Mouse (Mus musculus): ENCODE data around the gene Kcnk18.

Kcnk18 gene

DNA sequence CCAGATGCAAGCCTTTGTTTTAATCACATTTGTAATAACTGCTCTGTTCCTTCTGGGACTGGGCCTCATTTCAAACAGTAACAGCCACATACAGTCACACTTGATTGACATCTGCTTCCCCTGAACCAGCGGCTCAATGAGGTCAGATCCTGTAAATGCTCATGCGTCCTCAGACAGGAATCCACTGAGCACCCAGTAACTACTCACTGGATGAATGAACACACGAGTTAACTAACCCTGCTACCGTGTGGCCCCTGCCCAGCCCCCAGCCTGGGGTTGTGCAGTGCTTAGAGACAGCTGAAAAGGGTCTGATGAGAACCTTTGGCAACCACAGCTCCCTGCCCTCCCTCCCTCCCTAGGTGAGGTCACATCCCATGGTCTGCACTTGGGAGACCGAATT is 13.8 kb downstream of the Kcnk18 start:
- DNase-seq: no peak

- no peak for DNase-seq
These were observed 16.0 kb downstream of the Kcnk18 start for GRCm38 (mm10) chr19:59235001-59235400.

- no peak for DNase-seq
These were observed 17.0 kb downstream of the Kcnk18 start for GRCm38 (mm10) chr19:59236046-59236445.

GRCm38 (mm10) chr19:59238630-59239029 is 19.6 kb downstream of the Kcnk18 start:
- no peak for DNase-seq

- DNase-seq: peak; percentile 92
These were observed 20.3 kb downstream of the Kcnk18 start for GRCm38 (mm10) chr19:59239124-59239817.

DNA sequence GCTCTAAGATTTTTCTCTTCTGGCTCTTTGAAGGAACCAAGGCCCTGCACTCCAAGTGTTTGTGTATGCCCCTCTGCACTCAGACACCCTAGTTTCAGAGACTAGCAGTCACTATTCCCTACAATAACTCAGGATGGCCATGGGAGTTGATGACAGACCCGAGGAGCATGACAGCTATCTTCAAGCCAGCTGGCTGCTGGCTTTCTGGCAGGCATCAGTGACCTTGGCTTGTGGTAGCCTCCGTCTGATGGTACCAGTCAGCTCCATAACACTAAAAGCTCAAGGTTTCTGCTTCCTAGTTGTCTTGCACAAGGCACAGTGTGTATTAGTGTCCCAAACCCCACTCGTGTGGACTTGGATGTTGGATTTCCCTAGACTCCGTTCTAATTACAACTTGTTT is 23.0 kb downstream of the Kcnk18 start:
- DNase-seq: no peak

- DNase-seq: peak; percentile 34
These were observed 24.0 kb downstream of the Kcnk18 start for GRCm38 (mm10) chr19:59243057-59243456.

DNA sequence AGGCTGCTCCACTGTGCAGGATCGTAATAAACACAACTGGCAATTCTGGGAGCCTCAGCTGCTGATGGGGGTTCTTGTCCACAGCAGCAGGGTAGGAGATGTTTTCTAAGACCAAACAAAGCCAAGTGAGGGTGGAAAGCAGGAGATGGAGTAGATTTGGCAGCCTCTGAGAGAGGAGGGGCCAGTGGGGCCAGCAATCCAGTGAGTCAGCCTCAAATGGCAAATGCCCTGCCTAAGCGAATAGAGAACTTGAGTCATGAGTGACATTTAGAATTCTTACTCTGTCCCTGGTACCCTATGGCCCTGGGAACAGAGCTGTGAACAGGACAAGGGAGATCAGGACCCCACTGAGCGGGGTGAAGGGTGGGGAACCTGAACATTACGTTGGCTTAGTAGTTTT is 29.1 kb downstream of the Kcnk18 start:
- no peak for DNase-seq

DNA sequence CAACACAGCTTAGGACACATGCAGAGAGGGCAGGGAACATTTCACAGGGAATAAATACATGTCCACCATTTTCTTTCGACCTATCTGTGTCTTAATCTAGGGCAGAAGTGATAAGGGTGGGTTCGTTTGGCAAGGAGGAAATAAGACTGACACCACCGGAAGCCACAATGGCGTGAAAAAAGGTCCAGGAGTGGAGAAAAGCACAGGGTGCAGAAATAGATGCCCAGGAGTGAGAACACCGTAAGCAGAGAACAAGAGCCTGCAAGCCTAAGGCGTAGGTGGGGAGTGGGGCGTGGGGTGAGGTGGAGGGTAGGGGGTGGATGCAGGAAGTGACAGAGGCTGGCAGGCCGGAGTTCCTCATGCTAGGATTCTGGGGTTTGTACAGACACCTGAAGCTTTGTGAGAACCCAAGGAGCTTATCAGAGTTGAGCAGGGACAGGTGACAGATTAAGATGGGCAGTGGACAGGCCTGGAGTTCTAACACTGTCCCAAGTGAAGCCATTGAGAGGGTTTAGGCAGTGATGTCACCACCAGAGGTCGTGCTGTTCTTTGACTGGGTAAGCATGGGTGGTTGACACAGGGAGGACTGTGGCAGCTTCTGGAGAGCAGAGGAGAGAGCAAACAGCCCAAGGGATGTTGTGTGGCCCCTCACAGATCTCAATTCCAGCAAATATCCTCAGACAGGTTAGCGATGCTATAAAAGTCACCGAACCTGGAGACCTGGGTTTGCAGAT is 29.7 kb downstream of the Kcnk18 start:
- peak; percentile 53 for DNase-seq

- no peak for DNase-seq
These were observed 33.6 kb downstream of the Kcnk18 start for GRCm38 (mm10) chr19:59252651-59253050.

DNA sequence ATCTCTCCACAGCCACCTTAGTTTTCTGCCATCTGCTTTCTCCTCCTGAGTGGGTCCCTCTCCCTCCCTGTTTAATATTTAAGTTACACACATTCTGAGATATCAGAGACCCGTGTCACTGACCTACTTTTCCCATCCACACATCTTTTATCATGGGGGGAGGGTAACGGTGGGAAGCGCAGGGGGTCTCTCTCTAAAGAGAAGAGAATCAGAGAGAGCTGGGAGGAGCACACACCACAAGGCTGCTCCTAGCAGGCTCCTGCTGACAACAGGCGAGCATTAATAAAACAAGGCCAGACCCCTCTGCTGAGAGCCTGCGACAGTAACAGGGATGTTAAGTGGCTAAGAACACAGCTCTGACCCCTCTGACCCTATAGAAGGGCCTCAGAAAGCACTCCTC is 40.6 kb downstream of the Kcnk18 start:
- no peak for DNase-seq

- peak; percentile 60 for DNase-seq
These were observed 41.9 kb downstream of the Kcnk18 start, which contains the start of gene Slc18a2 for GRCm38 (mm10) chr19:59260718-59261442. Gene Slc18a2, plus strand, starts transcription at chr19:59260896.

- DNase-seq: no peak
These were observed 42.6 kb downstream of the Kcnk18 start for GRCm38 (mm10) chr19:59261604-59262003.

GRCm38 (mm10) chr19:59263171-59263570 is 44.2 kb downstream of the Kcnk18 start:
- no peak for DNase-seq

DNA sequence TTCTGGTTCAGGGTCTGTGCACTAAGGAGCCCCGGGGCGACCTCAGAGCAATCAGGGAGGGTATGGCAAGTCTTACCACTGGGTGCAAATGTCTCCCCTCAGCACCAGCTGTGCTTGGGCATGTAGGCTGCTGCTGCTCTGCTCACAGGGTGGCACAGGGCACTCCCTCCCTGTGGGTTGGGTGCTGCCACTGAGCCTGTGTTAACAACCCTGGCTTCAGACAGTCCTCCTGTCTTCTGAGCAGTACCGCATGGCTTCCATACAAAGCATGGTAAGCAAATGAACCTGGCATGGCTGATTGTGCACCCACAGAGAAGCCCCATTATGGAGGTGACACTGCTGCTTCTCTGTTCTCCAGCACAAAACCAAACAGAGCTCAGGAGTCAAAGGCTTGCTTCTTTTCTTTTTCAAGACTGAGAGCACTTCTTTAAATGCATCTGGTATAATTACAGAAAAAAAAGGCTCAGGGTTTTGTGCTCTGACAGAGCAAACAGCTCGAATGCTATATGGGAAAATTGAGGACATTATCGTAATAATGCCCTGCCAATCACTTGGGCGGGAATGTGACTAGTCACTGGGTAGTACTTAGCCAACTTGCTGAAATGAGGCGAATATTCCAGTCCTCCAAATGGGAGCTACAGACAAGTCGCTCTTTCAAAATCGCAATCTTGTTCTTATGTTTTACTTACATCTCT is 46.0 kb downstream of the Kcnk18 start:
- no peak for DNase-seq

DNA sequence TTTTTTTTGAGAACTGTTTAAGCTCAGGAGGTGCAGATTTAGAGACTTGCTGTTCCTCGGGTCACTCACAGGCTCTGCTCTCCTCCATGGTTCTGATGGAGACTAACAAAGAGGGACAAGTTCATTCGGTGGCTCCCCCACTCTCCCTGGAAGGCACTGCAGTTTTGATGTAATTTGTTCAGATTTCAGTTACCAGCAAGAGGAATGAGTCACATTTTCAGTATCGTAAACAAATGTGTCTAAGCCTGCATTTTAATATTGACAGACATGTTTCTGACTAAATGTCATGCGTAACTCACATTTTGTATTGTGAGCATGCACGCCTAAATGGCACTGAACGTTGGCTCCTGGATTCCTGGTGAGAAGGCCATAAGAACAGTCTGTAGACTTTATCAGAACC is 46.9 kb downstream of the Kcnk18 start:
- no peak for DNase-seq

DNA sequence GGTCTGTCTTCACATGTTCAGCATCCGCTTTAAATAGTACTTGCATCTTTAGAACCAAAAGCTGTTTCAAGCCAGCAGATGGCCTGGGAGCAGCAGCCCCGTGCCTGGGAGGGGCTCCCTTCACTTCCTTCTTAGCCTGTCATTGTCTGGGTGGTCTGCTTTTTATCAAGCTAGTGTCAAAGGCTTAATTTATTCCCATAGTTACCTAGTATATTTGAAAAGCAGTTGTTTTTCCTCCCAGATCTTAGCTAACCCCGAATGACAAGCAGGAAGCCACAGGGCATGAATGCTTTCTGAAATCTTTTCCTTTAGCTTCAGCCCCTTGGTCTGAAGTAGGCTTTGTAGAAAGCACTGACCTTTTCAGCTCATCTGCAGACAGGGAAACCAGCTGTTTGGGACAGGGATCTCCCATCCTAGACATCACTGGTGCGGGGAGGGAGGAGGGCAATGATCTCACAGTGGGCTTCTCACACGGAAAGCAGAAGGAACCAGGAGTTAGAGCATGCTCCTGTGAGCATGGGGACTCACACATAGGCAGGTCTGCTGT is 48.5 kb downstream of the Kcnk18 start:
- DNase-seq: no peak

DNA sequence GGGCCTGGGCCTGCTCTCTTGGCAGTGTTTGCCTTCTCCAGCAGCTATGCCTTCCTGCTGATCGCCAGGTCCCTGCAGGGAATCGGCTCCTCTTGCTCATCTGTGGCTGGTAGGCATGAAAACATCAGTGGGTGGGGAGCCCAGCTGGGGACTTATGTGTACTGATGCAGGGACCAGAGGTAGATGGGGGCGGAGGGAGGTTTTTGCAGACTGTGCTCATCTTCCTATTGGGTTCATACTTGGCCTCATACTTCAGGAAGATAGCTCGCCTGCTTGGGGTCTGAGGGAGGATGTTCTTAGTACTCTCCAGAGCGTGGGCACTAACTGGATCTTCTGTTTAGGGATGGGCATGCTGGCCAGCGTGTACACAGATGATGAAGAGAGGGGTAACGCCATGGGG is 54.2 kb downstream of the Kcnk18 start:
- DNase-seq: no peak

DNA sequence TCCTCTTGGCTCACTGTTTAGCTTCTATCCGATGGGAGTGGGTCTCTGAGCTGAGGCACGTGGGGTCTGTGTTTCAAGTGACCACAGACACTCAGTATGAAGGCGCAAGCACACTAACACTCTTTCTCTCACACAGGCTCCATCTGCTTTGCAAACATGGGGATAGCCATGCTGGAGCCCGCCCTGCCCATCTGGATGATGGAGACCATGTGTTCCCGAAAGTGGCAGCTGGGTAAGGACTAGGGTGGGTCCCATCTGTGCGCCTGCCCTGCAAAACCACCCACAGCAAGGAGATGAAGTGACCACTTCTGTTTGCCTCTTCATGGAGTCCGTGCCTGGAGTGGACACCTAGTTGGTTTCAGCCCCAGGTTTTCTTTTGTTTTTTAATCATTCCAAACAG is 57.3 kb downstream of the Kcnk18 start:
- DNase-seq: no peak

DNA sequence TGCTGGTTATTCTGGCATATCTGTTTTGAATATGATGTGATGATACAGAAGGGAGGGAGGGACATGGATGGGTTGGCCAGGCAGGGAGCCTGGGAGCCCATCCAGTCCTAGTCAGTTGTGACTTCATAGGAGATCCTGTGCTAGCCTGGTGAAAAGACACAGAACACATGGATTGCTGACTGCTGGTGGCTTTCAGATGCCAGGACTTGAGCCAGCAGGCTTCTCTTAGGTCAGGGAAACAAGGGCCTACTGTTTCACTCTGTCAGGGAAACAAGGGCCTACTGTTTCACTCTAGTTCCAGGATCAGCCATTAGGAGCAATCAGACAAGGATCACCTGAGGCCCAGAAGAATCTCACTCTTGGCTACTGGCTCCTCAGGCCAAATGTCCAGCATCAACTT is 61.8 kb downstream of the Kcnk18 start:
- DNase-seq: no peak

- DNase-seq: no peak
These were observed 63.0 kb downstream of the Kcnk18 start for GRCm38 (mm10) chr19:59282001-59282400.

All from thymus, postnatal 4 days (tissue).